Mouse (Mus musculus) ES-Bruce4 (cell line): ENCODE measurements around the gene Axdnd1.

Experiments
- CTCF ChIP-seq: IDR thresholded peaks from one replicate; pipeline ENCODE4 v1.8.1; 2011; ENCODE audit warnings: low read depth, low read length
- EP300 ChIP-seq: IDR thresholded peaks from 2 replicates; pipeline ENCODE4 v1.6.1; 2011; ENCODE audit warnings: low read depth, low read length; ENCODE audit not compliant: insufficient read depth
- POLR2A ChIP-seq: IDR thresholded peaks from one replicate; pipeline ENCODE4 v1.8.1; 2011; ENCODE audit warnings: low read length; ENCODE audit not compliant: insufficient read depth

DNA sequence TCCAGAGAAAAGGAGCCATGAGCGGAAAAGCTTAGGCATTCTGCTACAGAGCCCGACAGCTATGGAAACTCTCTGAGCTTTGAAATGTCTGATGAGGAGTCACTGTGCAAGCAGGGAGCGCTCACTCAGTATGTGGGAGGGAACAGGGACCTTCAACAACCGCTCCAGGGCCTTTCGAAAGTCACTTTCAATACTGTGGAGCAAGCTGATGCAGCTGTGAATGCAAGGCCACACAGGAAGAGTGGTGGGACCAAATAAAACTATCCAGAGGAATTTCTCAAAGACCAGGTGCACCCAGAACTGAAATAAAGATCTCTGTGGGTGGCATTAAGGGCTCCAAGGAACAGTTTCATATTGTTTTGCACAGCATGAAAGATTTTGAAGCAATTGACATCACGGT lies 1.9 kb upstream of the Axdnd1 start:
- TF ChIP-seq CTCF = no peak
- TF ChIP-seq POLR2A = no peak
- no peak for TF ChIP-seq EP300
